Mouse (Mus musculus): ENCODE data around the gene Tbc1d4.

GRCm38 (mm10) chr14:101499838-101500237 is 109.2 kb downstream of the Tbc1d4 start:
- TF ChIP-seq POLR2A (IDR thresholded peaks at IDR 0.05; ENCODE audit: extremely low read depth, insufficient read depth, low read length): no peak
- no peak for TF ChIP-seq CTCF (IDR thresholded peaks at IDR 0.05; ENCODE audit: low read depth, low read length)
